Mouse (Mus musculus): ENCODE measurements at regions not wholly inside any gene's neighbourhood (a gene's known extent, or its start where the extent isn't known, plus 50 kb on each side); places are given as distances from the start of the nearest gene placed in this dataset.

- DNase-seq (ENCODE audit: low spot score in 2 of 2): no peak
These were observed 113.4 kb upstream of the Cpm start for GRCm38 (mm10) chr10:117515777-117516501.

- no peak for DNase-seq (ENCODE audit: low spot score in 2 of 2)
These were observed 114.3 kb upstream of the Cpm start for GRCm38 (mm10) chr10:117515039-117515438.

- no peak for DNase-seq (ENCODE audit: low spot score in 2 of 2)
These were observed 115.3 kb upstream of the Cpm start for GRCm38 (mm10) chr10:117513925-117514546.

GRCm38 (mm10) chr10:117512424-117513257 lies 116.7 kb upstream of the Cpm start:
- DNase-seq (ENCODE audit: low spot score in 2 of 2): no peak

GRCm38 (mm10) chr10:117511483-117512406 lies 117.6 kb upstream of the Cpm start:
- no peak for DNase-seq (ENCODE audit: low spot score in 2 of 2)

- DNase-seq (ENCODE audit: low spot score in 2 of 2): no peak
These were observed 118.5 kb upstream of the Cpm start for GRCm38 (mm10) chr10:117510529-117511482.

- DNase-seq (ENCODE audit: low spot score in 2 of 2): no peak
These were observed 119.1 kb upstream of the Cpm start for GRCm38 (mm10) chr10:117510224-117510486.

GRCm38 (mm10) chr10:117509431-117510223 lies 119.7 kb upstream of the Cpm start:
- no peak for DNase-seq (ENCODE audit: low spot score in 2 of 2)

GRCm38 (mm10) chr10:117506252-117506992 lies 122.9 kb upstream of the Cpm start:
- no peak for DNase-seq (ENCODE audit: low spot score in 2 of 2)

- no peak for DNase-seq (ENCODE audit: low spot score in 2 of 2)
These were observed 123.8 kb upstream of the Cpm start for GRCm38 (mm10) chr10:117505529-117505928.

- no peak for DNase-seq (ENCODE audit: low spot score in 2 of 2)
These were observed 124.2 kb upstream of the Cpm start for GRCm38 (mm10) chr10:117505057-117505456.

- no peak for DNase-seq (ENCODE audit: low spot score in 2 of 2)
These were observed 124.6 kb upstream of the Cpsf6 start for GRCm38 (mm10) chr10:117504267-117504902.

GRCm38 (mm10) chr10:117503222-117504184 lies 123.7 kb upstream of the Cpsf6 start:
- no peak for DNase-seq (ENCODE audit: low spot score in 2 of 2)

GRCm38 (mm10) chr10:117502731-117503130 lies 122.9 kb upstream of the Cpsf6 start:
- no peak for DNase-seq (ENCODE audit: low spot score in 2 of 2)

- DNase-seq (ENCODE audit: low spot score in 2 of 2): no peak
These were observed 122.3 kb upstream of the Cpsf6 start for GRCm38 (mm10) chr10:117502135-117502534.

- DNase-seq (ENCODE audit: low spot score in 2 of 2): no peak
These were observed 121.6 kb upstream of the Cpsf6 start for GRCm38 (mm10) chr10:117501426-117501825.

All from left cerebral cortex, adult 8-10 months (tissue).